Mouse (Mus musculus) right cerebral cortex, adult 2 months (tissue): ENCODE results near the gene Med18.
"Not testable (repeated sequence)": the region's sequence is repeated elsewhere in the genome, so short reads cannot be mapped to it uniquely, and the experiment has no call there.

Experiments used
- DNase-seq, 2 experiments: peaks; one replicate each; pipeline ENCODE4 v3.0.0; 2021 to 2022; ENCODE audit warnings: low spot score in 2 of 2

Gene Med18

GRCm38 (mm10) chr4:132421923-132422782 is 41.6 kb downstream of the Med18 start, which contains the start of gene Phactr4:
Gene Phactr4, minus strand, starts transcription at chr4:132422489.
- DNase-seq = peak; percentile 88 to 93

GRCm38 (mm10) chr4:132421556-132421922 is 42.2 kb downstream of the Med18 start:
- peak in 1 of 2 experiments; percentile 15 for DNase-seq

- no peak for DNase-seq
Measured at GRCm38 (mm10) chr4:132420471-132420870, 43.2 kb downstream of the Med18 start.

- DNase-seq = no peak
Measured at GRCm38 (mm10) chr4:132415966-132416365, 47.8 kb downstream of the Med18 start.

GRCm38 (mm10) chr4:132413257-132413656 is 50.5 kb downstream of the Med18 start:
- DNase-seq = not testable (repeated sequence)

- DNase-seq = peak in 1 of 2 experiments; percentile 24
Measured at GRCm38 (mm10) chr4:132411322-132412094, 52.2 kb downstream of the Med18 start.

- DNase-seq = no peak
Measured at GRCm38 (mm10) chr4:132409587-132410229, 54.0 kb downstream of the Med18 start.
